Mouse (Mus musculus): ENCODE measurements around the gene Dnpep. TPM values are rescaled to one million over a fixed set of nuclear protein-coding genes. Genes with fewer than 3 reads are reported as not detected.

The Dnpep gene
- polyA plus RNA-seq, 1 experiment = not detected

DNA sequence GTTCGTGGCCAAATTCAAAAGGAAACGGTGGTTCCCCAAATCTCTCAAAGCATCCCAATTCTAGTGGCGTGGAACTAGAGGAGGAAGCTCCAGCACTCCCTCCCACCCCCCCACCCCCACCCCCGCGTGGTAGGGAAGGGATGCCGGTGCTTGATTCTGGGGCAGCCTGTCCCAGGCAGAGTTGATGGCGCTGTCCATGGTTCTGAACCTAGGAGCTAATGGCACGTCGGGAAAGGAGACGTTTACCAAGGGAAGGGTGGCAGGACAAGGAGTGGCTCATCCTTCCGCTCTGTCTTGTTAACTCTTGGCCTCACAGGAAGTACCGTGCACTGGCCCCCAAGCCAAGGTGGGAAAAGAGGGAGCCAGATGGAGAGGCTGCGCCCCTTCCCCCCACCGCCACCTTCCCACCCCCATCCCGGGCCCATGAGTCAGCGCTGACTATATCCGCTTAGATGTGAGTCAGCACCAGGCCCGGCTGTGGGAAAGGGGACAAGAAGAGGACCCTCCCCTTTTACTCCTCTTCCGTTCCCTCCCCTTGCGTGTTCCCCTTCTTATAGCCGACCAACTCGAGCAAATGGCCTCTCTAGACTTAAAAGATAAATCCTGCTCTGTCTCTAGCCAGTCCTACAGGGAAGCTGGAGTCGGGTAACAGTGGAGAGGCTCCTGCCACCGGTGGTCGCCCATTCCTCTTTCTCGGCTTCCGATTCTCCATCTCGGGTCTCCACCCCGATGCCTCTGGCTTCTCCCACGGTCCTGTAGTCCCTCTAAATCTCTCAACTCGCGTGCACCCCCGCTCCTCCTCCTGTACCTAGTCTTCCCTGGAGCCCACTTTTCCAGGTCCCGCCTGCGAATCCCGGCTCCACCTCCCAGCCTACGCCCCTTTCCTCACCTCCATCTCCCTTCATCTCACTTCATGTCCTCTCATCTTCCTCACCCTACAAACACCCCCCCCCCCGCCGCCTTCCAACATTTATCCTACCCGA, 54.5 kb downstream of the Dnpep start:
- under 1% methylated on average over 40 of the region's 40 CpGs for WGBS
- no peak for TF ChIP-seq CTCF (IDR thresholded peaks at IDR 0.05; ENCODE audit: insufficient read depth, low read depth, low read length)
- TF ChIP-seq POLR2A (IDR thresholded peaks at IDR 0.05; ENCODE audit: insufficient read depth, low read depth, low read length) = 0 out of 2 replicates have a peak, but pooled peaks have one; percentile 8
- peak overlapping the region; percentile 87 for H3K4me3 ChIP-seq (ENCODE audit: insufficient read depth, low read depth, low read length)
- peaks cover 4% of the 10 kb centered on the region for H3K4me1 ChIP-seq (ENCODE audit: control insufficient read depth, insufficient read depth, low read length)
- H3K27ac ChIP-seq (ENCODE audit: insufficient read depth, low read depth, low read length) = peak overlapping the region; percentile 95

DNA sequence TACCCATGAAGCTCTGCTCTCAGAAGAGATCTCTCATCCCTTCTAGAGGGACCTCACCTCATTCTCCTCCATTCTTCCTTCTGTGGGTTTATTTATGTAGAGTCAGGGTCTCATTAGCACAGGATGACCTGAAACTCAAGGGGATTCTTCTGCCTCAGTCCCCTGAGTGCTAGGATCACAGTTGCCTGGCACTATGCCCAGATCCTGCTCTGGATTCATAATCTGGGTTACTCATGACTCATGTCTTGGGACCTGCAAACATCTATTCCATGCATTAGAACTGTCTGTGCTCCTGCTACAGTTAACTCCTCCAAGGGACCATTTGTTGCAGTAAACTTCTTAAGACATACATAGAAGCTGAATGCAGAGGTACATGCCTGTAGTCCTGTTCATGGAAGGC, 56.5 kb downstream of the Dnpep start:
- TF ChIP-seq CTCF (IDR thresholded peaks at IDR 0.05; ENCODE audit: insufficient read depth, low read depth, low read length) = no peak
- TF ChIP-seq POLR2A (IDR thresholded peaks at IDR 0.05; ENCODE audit: insufficient read depth, low read depth, low read length) = no peak
- no peak overlapping the region for H3K4me3 ChIP-seq (ENCODE audit: insufficient read depth, low read depth, low read length)
- H3K27ac ChIP-seq (ENCODE audit: insufficient read depth, low read depth, low read length) = no peak overlapping the region
- H3K4me1 ChIP-seq (ENCODE audit: control insufficient read depth, insufficient read depth, low read length) = peaks cover 4% of the 10 kb centered on the region

Other genes with a start within 250 kb of the Dnpep start
- not detected in 2 replicates for gene Nhej1, start 192.8 kb downstream of the Dnpep start, polyA plus RNA-seq (2012; ENCODE audit: insufficient read depth, insufficient read length, low replicate concordance, missing spikeins)
- gene Slc23a3, start 184.1 kb downstream of the Dnpep start, polyA plus RNA-seq (2012; ENCODE audit: insufficient read depth, insufficient read length, low replicate concordance, missing spikeins) = not detected in 2 replicates
- gene Cnppd1, start 175.3 kb downstream of the Dnpep start, polyA plus RNA-seq (2012; ENCODE audit: insufficient read depth, insufficient read length, low replicate concordance, missing spikeins) = 190 TPM in 1 of 2 replicates, not detected in the other
- not detected in 2 replicates for gene Retreg2, start 175.2 kb downstream of the Dnpep start, polyA plus RNA-seq (2012; ENCODE audit: insufficient read depth, insufficient read length, low replicate concordance, missing spikeins)
- not detected in 2 replicates for gene Zfand2b, start 149.3 kb downstream of the Dnpep start, polyA plus RNA-seq (2012; ENCODE audit: insufficient read depth, insufficient read length, low replicate concordance, missing spikeins)
- not detected in 2 replicates for gene Abcb6, start 137.6 kb downstream of the Dnpep start, polyA plus RNA-seq (2012; ENCODE audit: insufficient read depth, insufficient read length, low replicate concordance, missing spikeins)
- gene Ankzf1, start 125.8 kb downstream of the Dnpep start, polyA plus RNA-seq (2012; ENCODE audit: insufficient read depth, insufficient read length, low replicate concordance, missing spikeins) = not detected in 2 replicates
- not detected in 2 replicates for gene Atg9a, start 125.8 kb downstream of the Dnpep start, polyA plus RNA-seq (2012; ENCODE audit: insufficient read depth, insufficient read length, low replicate concordance, missing spikeins)
- gene Glb1l, start 107.2 kb downstream of the Dnpep start, polyA plus RNA-seq (2012; ENCODE audit: insufficient read depth, insufficient read length, low replicate concordance, missing spikeins) = not detected in 2 replicates
- gene Stk16, start 107.2 kb downstream of the Dnpep start, polyA plus RNA-seq (2012; ENCODE audit: insufficient read depth, insufficient read length, low replicate concordance, missing spikeins) = not detected in 2 replicates
- not detected in 2 replicates for gene Tuba4a, start 98.1 kb downstream of the Dnpep start, polyA plus RNA-seq (2012; ENCODE audit: insufficient read depth, insufficient read length, low replicate concordance, missing spikeins)
- gene A630095N17Rik, start 85.9 kb downstream of the Dnpep start, polyA plus RNA-seq (2012; ENCODE audit: insufficient read depth, insufficient read length, low replicate concordance, missing spikeins) = not detected in 2 replicates
- not detected in 2 replicates for gene Dnajb2, start 81.6 kb downstream of the Dnpep start, polyA plus RNA-seq (2012; ENCODE audit: insufficient read depth, insufficient read length, low replicate concordance, missing spikeins)
- gene Ptprn, start 53.5 kb downstream of the Dnpep start, polyA plus RNA-seq (2012; ENCODE audit: insufficient read depth, insufficient read length, low replicate concordance, missing spikeins) = not detected in 2 replicates
- not detected in 2 replicates for gene Resp18, start 39.6 kb downstream of the Dnpep start, polyA plus RNA-seq (2012; ENCODE audit: insufficient read depth, insufficient read length, low replicate concordance, missing spikeins)
- gene Des, start 42.3 kb upstream of the Dnpep start, polyA plus RNA-seq (2012; ENCODE audit: insufficient read depth, insufficient read length, low replicate concordance, missing spikeins) = not detected in 2 replicates
- not detected in 2 replicates for gene Speg, start 57.3 kb upstream of the Dnpep start, polyA plus RNA-seq (2012; ENCODE audit: insufficient read depth, insufficient read length, low replicate concordance, missing spikeins)
- gene Gmppa, start 117.9 kb upstream of the Dnpep start, polyA plus RNA-seq (2012; ENCODE audit: insufficient read depth, insufficient read length, low replicate concordance, missing spikeins) = not detected in 2 replicates
- not detected in 2 replicates for gene Asic4, start 132.4 kb upstream of the Dnpep start, polyA plus RNA-seq (2012; ENCODE audit: insufficient read depth, insufficient read length, low replicate concordance, missing spikeins)
- gene Chpf, start 161.3 kb upstream of the Dnpep start, polyA plus RNA-seq (2012; ENCODE audit: insufficient read depth, insufficient read length, low replicate concordance, missing spikeins) = not detected in 2 replicates
- gene Tmem198, start 161.5 kb upstream of the Dnpep start, polyA plus RNA-seq (2012; ENCODE audit: insufficient read depth, insufficient read length, low replicate concordance, missing spikeins) = not detected in 2 replicates
- not detected in 2 replicates for gene Obsl1, start 188.5 kb upstream of the Dnpep start, polyA plus RNA-seq (2012; ENCODE audit: insufficient read depth, insufficient read length, low replicate concordance, missing spikeins)
- gene Inha, start 189.1 kb upstream of the Dnpep start, polyA plus RNA-seq (2012; ENCODE audit: insufficient read depth, insufficient read length, low replicate concordance, missing spikeins) = not detected in 2 replicates
- not detected in 2 replicates for gene Stk11ip, start 203.5 kb upstream of the Dnpep start, polyA plus RNA-seq (2012; ENCODE audit: insufficient read depth, insufficient read length, low replicate concordance, missing spikeins)
- gene Slc4a3, start 228.3 kb upstream of the Dnpep start, polyA plus RNA-seq (2012; ENCODE audit: insufficient read depth, insufficient read length, low replicate concordance, missing spikeins) = not detected in 2 replicates